Mouse (Mus musculus): ENCODE results near the gene Angptl8.

Angptl8 gene

GRCm38 (mm10) chr9:21816716-21817305 lies 18.5 kb upstream of the Angptl8 start:
- no peak for DNase-seq (ENCODE audit: low spot score in 2 of 2)

- DNase-seq (ENCODE audit: low spot score in 2 of 2), result no peak
These were observed 17.2 kb upstream of the Angptl8 start for GRCm38 (mm10) chr9:21818125-21818524.

GRCm38 (mm10) chr9:21818561-21818960 lies 16.7 kb upstream of the Angptl8 start:
- DNase-seq (ENCODE audit: low spot score in 2 of 2), result no peak

- DNase-seq (ENCODE audit: low spot score in 2 of 2), result no peak
These were observed 16.1 kb upstream of the Angptl8 start for GRCm38 (mm10) chr9:21819181-21819729.

GRCm38 (mm10) chr9:21820183-21820582 lies 15.1 kb upstream of the Angptl8 start:
- DNase-seq (ENCODE audit: low spot score in 2 of 2), result no peak

GRCm38 (mm10) chr9:21822686-21823085 lies 12.6 kb upstream of the Angptl8 start:
- no peak for DNase-seq (ENCODE audit: low spot score in 2 of 2)

GRCm38 (mm10) chr9:21823957-21824356 lies 11.4 kb upstream of the Angptl8 start:
- DNase-seq (ENCODE audit: low spot score in 2 of 2), result no peak

GRCm38 (mm10) chr9:21824366-21824765 lies 10.9 kb upstream of the Angptl8 start:
- DNase-seq (ENCODE audit: low spot score in 2 of 2), result no peak

GRCm38 (mm10) chr9:21829834-21830460 lies 5.4 kb upstream of the Angptl8 start:
- no peak for DNase-seq (ENCODE audit: low spot score in 2 of 2)

GRCm38 (mm10) chr9:21830461-21830850 lies 4.9 kb upstream of the Angptl8 start:
- DNase-seq (ENCODE audit: low spot score in 2 of 2), result no peak

GRCm38 (mm10) chr9:21830936-21831335 lies 4.4 kb upstream of the Angptl8 start:
- no peak for DNase-seq (ENCODE audit: low spot score in 2 of 2)

GRCm38 (mm10) chr9:21831558-21832240 lies 3.6 kb upstream of the Angptl8 start:
- no peak for DNase-seq (ENCODE audit: low spot score in 2 of 2)

- no peak for DNase-seq (ENCODE audit: low spot score in 2 of 2)
These were observed 2.4 kb downstream of the Angptl8 start for GRCm38 (mm10) chr9:21837690-21838089.

- DNase-seq (ENCODE audit: low spot score in 2 of 2), result no peak
These were observed 4.9 kb downstream of the Angptl8 start for GRCm38 (mm10) chr9:21840115-21840787.

- DNase-seq (ENCODE audit: low spot score in 2 of 2), result no peak
These were observed 6.0 kb downstream of the Angptl8 start for GRCm38 (mm10) chr9:21841340-21841739.

- DNase-seq (ENCODE audit: low spot score in 2 of 2), result no peak
These were observed 7.1 kb downstream of the Angptl8 start for GRCm38 (mm10) chr9:21842391-21842790.

- DNase-seq (ENCODE audit: low spot score in 2 of 2), result no peak
These were observed 7.8 kb downstream of the Angptl8 start for GRCm38 (mm10) chr9:21843086-21843485.

GRCm38 (mm10) chr9:21845381-21846080 lies 10.2 kb downstream of the Angptl8 start:
- DNase-seq (ENCODE audit: low spot score in 2 of 2), result no peak

- no peak for DNase-seq (ENCODE audit: low spot score in 2 of 2)
These were observed 11.5 kb downstream of the Angptl8 start for GRCm38 (mm10) chr9:21846755-21847341.

GRCm38 (mm10) chr9:21847425-21847824 lies 12.1 kb downstream of the Angptl8 start:
- no peak for DNase-seq (ENCODE audit: low spot score in 2 of 2)

GRCm38 (mm10) chr9:21847926-21848325 lies 12.6 kb downstream of the Angptl8 start:
- no peak for DNase-seq (ENCODE audit: low spot score in 2 of 2)

Data from frontal cortex, postnatal 14 days (tissue).